Mouse (Mus musculus) lung, embryonic 16.5 days (tissue): ENCODE measurements around the gene Rbp3. TPM values are rescaled to one million over a fixed set of nuclear protein-coding genes. Genes with fewer than 3 reads are reported as not detected.

Source experiments
- ATAC-seq: fragments of 200-750 bp; cut with Nextera tagmentation; 2 replicates; pipeline ENCODE4 v1.8.0; 2017; ENCODE audit warnings: low read depth, mild to moderate bottlenecking, moderate library complexity
- H3K27ac ChIP-seq: fragments of 300-500 bp; sonication (generic); 2 replicates; pipeline ENCODE4 v1.5.1; 2014; ENCODE audit warnings: mild to moderate bottlenecking, control low read depth, low read length
- H3K27me3 ChIP-seq: fragments of 300-500 bp; sonication (generic); 2 replicates; pipeline ENCODE4 v1.6.1; 2014; ENCODE audit warnings: low read depth, low read length, mixed read lengths; ENCODE audit not compliant: control insufficient read depth, insufficient read depth
- H3K36me3 ChIP-seq: fragments of 300-500 bp; sonication (generic); 2 replicates; pipeline ENCODE4 v1.6.1; 2014; ENCODE audit warnings: low read length; ENCODE audit not compliant: control insufficient read depth, insufficient read depth
- H3K4me1 ChIP-seq: fragments of 300-500 bp; sonication (generic); replicated peaks from 2 replicates; pipeline ENCODE4 v1.6.1; 2014; ENCODE audit warnings: low read length, mixed read lengths; ENCODE audit not compliant: control insufficient read depth, insufficient read depth
- H3K4me2 ChIP-seq: fragments of 300-500 bp; sonication (generic); 2 replicates; pipeline ENCODE4 v1.6.1; 2014; ENCODE audit warnings: low read depth, low read length, control low read depth
- H3K4me3 ChIP-seq: fragments of 300-500 bp; sonication (generic); 2 replicates; pipeline ENCODE4 v1.5.1; 2014; ENCODE audit warnings: mild to moderate bottlenecking, low read length, control low read depth
- H3K9ac ChIP-seq: fragments of 300-500 bp; sonication (generic); 2 replicates; pipeline ENCODE4 v1.6.1; 2014; ENCODE audit warnings: low read length, control low read depth
- H3K9me3 ChIP-seq: fragments of 300-500 bp; sonication (generic); 2 replicates; pipeline ENCODE4 v1.6.1; 2016; ENCODE audit warnings: low read length; ENCODE audit not compliant: control insufficient read depth
- WGBS: fragments of 180-500 bp; shearing (Covaris S2); extraction: QIAGEN DNeasy Blood & Tissue Kit; methylation state at CpG from one replicate; pipeline ENCODE4 v1.1.7; 2014; 5-methylcytosine and 5-hydroxymethylcytosine counted together
- polyA plus RNA-seq: library from polyadenylated mRNA; unstranded; fragments of >200 nt; fragmentation: Nextera tagmentation; extraction: Ambion mirVana; gene quantifications from 2 replicates; pipeline ENCODE4 v1.2.1, GENCODE M21; 2015

Rbp3 gene
- polyA plus RNA-seq, 1 experiment from 2014 or later = not detected

GRCm38 (mm10) chr14:33958841-33959240, 5.0 kb downstream of the Rbp3 start:
- Histone ChIP-seq H3K4me1 (no peaks in the 10 kb centered on the region), H3K9ac (no peak overlapping the region), H3K9me3 (no peaks in the 10 kb centered on the region), H3K27ac (no peak overlapping the region), H3K27me3 (no peaks in the 10 kb centered on the region), H3K4me3 (no peak overlapping the region), H3K36me3 (no peaks in the 10 kb centered on the region), H3K4me2 (no peak overlapping the region)
- 21% methylated on average over 3 of the region's 3 CpGs for WGBS
- ATAC-seq = no peak

GRCm38 (mm10) chr14:33959341-33959740, 5.5 kb downstream of the Rbp3 start:
- Histone ChIP-seq H3K4me3 (no peak overlapping the region), H3K4me1 (no peaks in the 10 kb centered on the region), H3K27me3 (no peaks in the 10 kb centered on the region), H3K9me3 (no peaks in the 10 kb centered on the region), H3K9ac (no peak overlapping the region), H3K4me2 (no peak overlapping the region), H3K27ac (no peak overlapping the region), H3K36me3 (no peaks in the 10 kb centered on the region)
- WGBS = 12% methylated on average over 9 of the region's 9 CpGs
- no peak for ATAC-seq

GRCm38 (mm10) chr14:33965675-33966074, 11.9 kb downstream of the Rbp3 start:
- no peak for ATAC-seq
- no peak overlapping the region for H3K9ac ChIP-seq
- WGBS = 54% methylated on average over 7 of the region's 7 CpGs

GRCm38 (mm10) chr14:33972679-33973078, 18.9 kb downstream of the Rbp3 start:
- Histone ChIP-seq H3K4me3 (no peak overlapping the region), H3K36me3 (no peaks in the 10 kb centered on the region), H3K4me1 (no peaks in the 10 kb centered on the region), H3K27ac (no peak overlapping the region), H3K4me2 (no peak overlapping the region), H3K9me3 (no peaks in the 10 kb centered on the region), H3K9ac (no peak overlapping the region), H3K27me3 (peaks cover 2% of the 10 kb centered on the region; the same call in 1 of the 2 replicates)
- WGBS = 33% methylated on average over 7 of the region's 7 CpGs
- 0 out of 2 replicates have a peak, but pooled peaks have one; percentile 17 for ATAC-seq

More at GRCm38 (mm10) chr14:33965675-33966074, 11.9 kb downstream of the Rbp3 start:
- Histone ChIP-seq H3K4me2 (no peak overlapping the region), H3K27me3 (no peaks in the 10 kb centered on the region), H3K4me3 (no peak overlapping the region), H3K4me1 (no peaks in the 10 kb centered on the region), H3K27ac (no peak overlapping the region), H3K36me3 (no peaks in the 10 kb centered on the region), H3K9me3 (no peaks in the 10 kb centered on the region)

- H3K9me3 ChIP-seq = no peaks in the 10 kb centered on the region
- H3K9ac ChIP-seq = no peak overlapping the region
- 62% methylated on average over 5 of the region's 5 CpGs for WGBS
- H3K4me3 ChIP-seq = no peak overlapping the region
- H3K27ac ChIP-seq = no peak overlapping the region
- ATAC-seq = no peak
- H3K4me1 ChIP-seq = peaks cover 7% of the 10 kb centered on the region
- no peaks in the 10 kb centered on the region for H3K36me3 ChIP-seq
- peaks cover 10% of the 10 kb centered on the region for H3K27me3 ChIP-seq
- no peak overlapping the region for H3K4me2 ChIP-seq
These were observed 20.9 kb downstream of the Rbp3 start for GRCm38 (mm10) chr14:33974752-33975151.

- Histone ChIP-seq H3K27me3 (peaks cover 10% of the 10 kb centered on the region), H3K36me3 (no peaks in the 10 kb centered on the region), H3K9ac (no peak overlapping the region), H3K4me3 (no peak overlapping the region), H3K27ac (no peak overlapping the region), H3K4me2 (no peak overlapping the region), H3K9me3 (no peaks in the 10 kb centered on the region), H3K4me1 (peaks cover 7% of the 10 kb centered on the region)
- ATAC-seq = no peak
- 35% methylated on average over 7 of the region's 7 CpGs for WGBS
These were observed 23.9 kb downstream of the Rbp3 start for GRCm38 (mm10) chr14:33977748-33978147.

- Histone ChIP-seq H3K4me3 (peak within 1 kb of the TSS; percentile 38), H3K9me3 (no peaks in the 10 kb centered on the region), H3K4me1 (peaks cover 7% of the 10 kb centered on the region), H3K9ac (peak within 1 kb of the TSS; percentile 9; the same call in 1 of the 2 replicates), H3K36me3 (no peaks in the 10 kb centered on the region), H3K27me3 (peaks cover 10% of the 10 kb centered on the region), H3K4me2 (peak within 1 kb of the TSS; percentile 61), H3K27ac (no peak within 1 kb of the TSS)
- 2% methylated on average over 25 of the region's 25 CpGs for WGBS
- peak; percentile 67; the same call in 1 of the 2 replicates for ATAC-seq
These were observed 24.8 kb downstream of the Rbp3 start, which contains the start of gene Zfp488 for GRCm38 (mm10) chr14:33978604-33979059. Zfp488 (minus strand) TSS chr14:33978764.

- no peaks in the 10 kb centered on the region for H3K4me1 ChIP-seq
- H3K36me3 ChIP-seq = no peaks in the 10 kb centered on the region
- no peak overlapping the region for H3K4me3 ChIP-seq
- H3K9ac ChIP-seq = no peak overlapping the region
- 45% methylated on average over 3 of the region's 3 CpGs for WGBS
- H3K4me2 ChIP-seq = no peak overlapping the region
- no peaks in the 10 kb centered on the region for H3K27me3 ChIP-seq
- no peaks in the 10 kb centered on the region for H3K9me3 ChIP-seq
- H3K27ac ChIP-seq = no peak overlapping the region
- ATAC-seq = no peak
These were observed 35.4 kb downstream of the Rbp3 start for GRCm38 (mm10) chr14:33989201-33989600.

GRCm38 (mm10) chr14:33991971-33992370, 38.2 kb downstream of the Rbp3 start:
- no peak for ATAC-seq
- no peak overlapping the region for H3K27ac ChIP-seq
- H3K9ac ChIP-seq = no peak overlapping the region
- H3K27me3 ChIP-seq = no peaks in the 10 kb centered on the region
- H3K36me3 ChIP-seq = no peaks in the 10 kb centered on the region
- no peaks in the 10 kb centered on the region for H3K4me1 ChIP-seq
- no peak overlapping the region for H3K4me3 ChIP-seq
- no peaks in the 10 kb centered on the region for H3K9me3 ChIP-seq
- WGBS = 67% methylated on average over 4 of the region's 4 CpGs
- no peak overlapping the region for H3K4me2 ChIP-seq

GRCm38 (mm10) chr14:33993051-33993450, 39.2 kb downstream of the Rbp3 start:
- no peak overlapping the region for H3K9ac ChIP-seq
- no peaks in the 10 kb centered on the region for H3K9me3 ChIP-seq
- H3K36me3 ChIP-seq = no peaks in the 10 kb centered on the region
- ATAC-seq = no peak
- WGBS = 86% methylated on average over 9 of the region's 9 CpGs
- H3K4me2 ChIP-seq = no peak overlapping the region
- no peaks in the 10 kb centered on the region for H3K4me1 ChIP-seq
- no peak overlapping the region for H3K27ac ChIP-seq
- H3K27me3 ChIP-seq = no peaks in the 10 kb centered on the region
- H3K4me3 ChIP-seq = no peak overlapping the region
